Mouse (Mus musculus) limb, embryonic 13.5 days (tissue): Measurements from ENCODE around the gene Phactr2. TPM values are rescaled to one million over a fixed set of nuclear protein-coding genes. Genes with fewer than 3 reads are reported as not detected.

Experiments used
- ATAC-seq: fragments of 200-750 bp; cut with Nextera tagmentation; 2 replicates; pipeline ENCODE4 v1.8.0; 2017; ENCODE audit warnings: low read depth, moderate number of reproducible peaks, moderate TSS enrichment; ENCODE audit not compliant: low FRiP score
- H3K27ac ChIP-seq: fragments of 300-500 bp; sonication (generic); 2 replicates; pipeline ENCODE4 v1.5.1; 2015; ENCODE audit warnings: inconsistent platforms, mild to moderate bottlenecking, moderate library complexity
- H3K27me3 ChIP-seq: fragments of 300-500 bp; sonication (generic); 2 replicates; pipeline ENCODE4 v1.6.1; 2015; ENCODE audit warnings: mild to moderate bottlenecking, inconsistent platforms
- H3K36me3 ChIP-seq: fragments of 300-500 bp; sonication (generic); 2 replicates; pipeline ENCODE4 v1.6.1; 2015; ENCODE audit warnings: inconsistent platforms, mild to moderate bottlenecking, moderate library complexity
- H3K4me1 ChIP-seq: fragments of 300-500 bp; sonication (generic); 2 replicates; pipeline ENCODE4 v1.6.1; 2015; ENCODE audit warnings: inconsistent platforms
- H3K4me2 ChIP-seq: fragments of 300-500 bp; sonication (generic); replicated peaks from 2 replicates; pipeline ENCODE4 v1.6.1; 2015; ENCODE audit warnings: inconsistent platforms, mild to moderate bottlenecking, moderate library complexity
- H3K4me3 ChIP-seq: fragments of 300-500 bp; sonication (generic); 2 replicates; pipeline ENCODE4 v1.5.1; 2015; ENCODE audit warnings: moderate library complexity, mild to moderate bottlenecking, inconsistent platforms
- H3K9ac ChIP-seq: fragments of 300-500 bp; sonication (generic); 2 replicates; pipeline ENCODE4 v1.6.1; 2015; ENCODE audit warnings: mild to moderate bottlenecking, inconsistent platforms
- H3K9me3 ChIP-seq: fragments of 300-500 bp; sonication (generic); 2 replicates; pipeline ENCODE4 v1.6.1; 2016; ENCODE audit warnings: inconsistent platforms
- WGBS: fragments of 180-500 bp; shearing (Covaris S2); methylation state at CpG from one replicate; pipeline ENCODE4 v1.1.7; 2015; 5-methylcytosine and 5-hydroxymethylcytosine counted together
- polyA plus RNA-seq: library from polyadenylated mRNA; unstranded; fragments of >200 nt; fragmentation: Nextera tagmentation; extraction: Ambion mirVana; gene quantifications from 2 replicates; pipeline ENCODE4 v1.2.1, GENCODE M21; 2015

Gene Phactr2
- polyA plus RNA-seq, 1 experiment from 2014 or later, result 26.8 TPM

DNA sequence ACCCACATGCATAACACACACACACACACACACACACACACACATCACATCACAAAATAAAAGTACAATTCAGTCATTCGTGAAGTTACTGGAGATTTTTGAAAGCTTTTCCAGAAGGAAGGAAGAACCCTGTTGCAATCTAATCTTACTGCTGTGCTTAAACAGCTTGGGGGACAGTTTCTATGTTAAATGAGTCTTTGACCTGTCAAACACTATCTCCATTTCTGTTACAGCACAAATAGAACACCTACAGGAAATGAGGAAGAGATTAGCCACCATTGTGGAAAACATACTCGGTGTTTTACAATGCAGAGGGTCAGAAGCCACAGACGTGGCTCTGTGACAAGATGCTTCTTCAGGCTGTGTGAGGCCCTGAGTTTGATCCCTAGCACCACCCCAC is 164.1 kb downstream of the Phactr2 start:
- no peak overlapping the region for H3K9ac ChIP-seq
- H3K4me3 ChIP-seq, result no peak overlapping the region
- no peak for ATAC-seq
- no peak overlapping the region for H3K27ac ChIP-seq
- H3K4me1 ChIP-seq, result peaks cover 11% of the 10 kb centered on the region; the same call in 1 of the 2 replicates
- no peaks in the 10 kb centered on the region for H3K36me3 ChIP-seq
- 73% methylated on average over 3 of the region's 3 CpGs for WGBS
- no peak overlapping the region for H3K4me2 ChIP-seq
- H3K27me3 ChIP-seq, result no peaks in the 10 kb centered on the region
- no peaks in the 10 kb centered on the region for H3K9me3 ChIP-seq

DNA sequence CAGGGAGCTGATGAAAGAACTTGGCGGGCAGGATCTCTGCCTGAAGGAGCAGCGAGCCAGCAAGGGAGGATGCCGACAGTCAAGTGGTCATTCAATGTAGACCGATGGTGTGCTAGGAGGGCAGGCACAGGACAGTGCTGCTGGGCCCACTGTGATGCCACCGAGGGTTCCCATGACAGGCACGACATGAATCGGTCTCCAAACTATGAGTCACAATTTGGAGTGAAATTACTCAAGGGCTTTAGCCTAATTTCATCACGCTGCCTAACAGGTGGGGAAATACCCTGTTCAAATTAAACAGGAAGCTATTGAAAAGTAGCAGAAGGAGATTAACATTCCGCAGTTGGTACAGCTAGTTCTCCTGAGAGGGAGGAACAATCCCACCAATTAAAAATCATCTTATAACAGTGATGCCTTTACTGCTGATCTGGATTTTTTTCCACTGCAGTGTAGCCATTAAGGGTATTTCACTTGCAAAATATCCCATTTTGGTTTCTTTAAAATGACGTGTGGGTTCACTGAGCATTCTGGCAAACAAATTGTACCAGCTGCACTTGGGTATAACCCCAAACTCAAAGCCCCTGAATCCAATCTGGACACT is 169.5 kb downstream of the Phactr2 start:
- ATAC-seq, result 0 out of 2 replicates have a peak, but pooled peaks have one; percentile 59
- Histone ChIP-seq H3K36me3 (no peaks in the 10 kb centered on the region), H3K4me1 (peaks cover 17% of the 10 kb centered on the region), H3K27me3 (no peaks in the 10 kb centered on the region), H3K9me3 (no peaks in the 10 kb centered on the region), H3K9ac (no peak overlapping the region), H3K27ac (peak overlapping the region; percentile 2; the same call in 1 of the 2 replicates), H3K4me3 (no peak overlapping the region), H3K4me2 (no peak overlapping the region)
- 74% methylated on average over 10 of the region's 10 CpGs for WGBS

DNA sequence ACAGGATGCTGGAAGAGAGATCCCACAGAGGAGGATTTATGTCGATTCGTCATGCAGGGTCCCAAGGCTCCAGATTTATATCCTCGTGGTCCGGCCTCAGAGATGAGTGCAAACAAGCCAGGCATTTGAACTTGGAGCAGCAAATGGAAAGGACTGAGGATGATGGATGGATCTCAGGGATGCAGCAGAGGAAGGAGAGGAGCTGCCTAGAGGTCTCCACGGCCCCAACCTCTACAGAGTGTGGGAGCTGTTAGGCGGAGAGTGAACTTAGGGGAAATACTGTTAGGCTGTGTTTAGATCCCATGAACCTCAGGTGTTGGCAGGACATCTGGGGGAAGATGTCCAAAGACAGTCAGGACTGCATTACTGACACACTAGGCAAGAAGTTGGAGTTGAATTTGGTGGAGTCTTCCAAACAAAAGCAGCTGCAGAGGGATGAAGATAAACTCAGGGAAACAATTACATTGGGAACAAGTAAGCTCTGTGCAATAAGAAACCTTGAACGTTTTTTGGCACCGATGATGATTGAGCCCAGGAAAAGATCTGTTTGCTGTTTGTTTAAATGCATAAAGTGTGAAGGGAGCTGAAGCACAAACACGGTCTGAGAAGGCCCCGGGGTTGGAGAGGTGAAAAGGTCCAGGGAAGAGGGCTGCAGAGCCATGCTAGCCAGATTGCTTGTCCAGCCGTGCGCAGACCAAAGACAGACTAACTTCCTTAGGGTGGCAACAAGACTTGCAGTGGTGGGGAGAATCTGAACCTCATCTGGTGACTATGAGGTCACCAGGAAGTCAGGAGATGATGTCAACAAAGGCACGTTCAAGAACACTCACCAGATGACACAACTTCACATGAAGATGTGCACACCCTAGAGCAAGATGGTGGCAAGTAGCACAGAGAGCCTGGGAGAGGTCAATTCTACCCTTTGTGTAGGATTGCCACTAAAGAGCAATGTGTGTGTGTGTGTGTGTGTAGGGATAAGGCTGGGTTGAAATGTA is 170.6 kb downstream of the Phactr2 start:
- ATAC-seq, result no peak
- no peak overlapping the region for H3K4me3 ChIP-seq
- peaks cover 20% of the 10 kb centered on the region for H3K4me1 ChIP-seq
- H3K36me3 ChIP-seq, result no peaks in the 10 kb centered on the region
- H3K9ac ChIP-seq, result no peak overlapping the region
- no peaks in the 10 kb centered on the region for H3K27me3 ChIP-seq
- no peaks in the 10 kb centered on the region for H3K9me3 ChIP-seq
- H3K4me2 ChIP-seq, result no peak overlapping the region
- H3K27ac ChIP-seq, result 0 out of 2 replicates have a peak overlapping the region, but pooled peaks have one; percentile 2
- WGBS, result 76% methylated on average over 13 of the region's 13 CpGs

DNA sequence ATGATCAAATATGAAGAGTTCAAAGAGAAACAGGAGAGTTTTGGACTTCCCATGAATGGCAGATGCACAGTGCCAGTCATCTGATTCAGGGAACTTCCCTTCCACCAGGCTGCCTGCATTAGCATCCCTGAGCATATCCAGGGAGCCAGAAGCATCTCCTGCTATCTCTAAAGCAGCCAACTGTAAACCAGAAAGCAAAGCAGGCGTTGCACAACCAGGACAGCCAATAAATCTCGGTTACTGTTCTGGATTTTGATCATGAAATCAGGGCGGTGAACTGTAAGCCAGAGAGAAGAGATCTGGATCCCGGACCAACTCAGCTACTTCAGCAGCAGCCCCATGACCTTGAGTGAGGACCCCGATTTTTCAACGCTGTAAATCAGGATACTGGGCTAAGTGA is 173.6 kb downstream of the Phactr2 start:
- H3K36me3 ChIP-seq, result no peaks in the 10 kb centered on the region
- 84% methylated on average over 6 of the region's 6 CpGs for WGBS
- H3K4me3 ChIP-seq, result no peak overlapping the region
- no peak overlapping the region for H3K9ac ChIP-seq
- ATAC-seq, result no peak
- no peaks in the 10 kb centered on the region for H3K9me3 ChIP-seq
- H3K27me3 ChIP-seq, result no peaks in the 10 kb centered on the region
- no peak overlapping the region for H3K4me2 ChIP-seq
- H3K27ac ChIP-seq, result no peak overlapping the region
- H3K4me1 ChIP-seq, result peaks cover 28% of the 10 kb centered on the region

DNA sequence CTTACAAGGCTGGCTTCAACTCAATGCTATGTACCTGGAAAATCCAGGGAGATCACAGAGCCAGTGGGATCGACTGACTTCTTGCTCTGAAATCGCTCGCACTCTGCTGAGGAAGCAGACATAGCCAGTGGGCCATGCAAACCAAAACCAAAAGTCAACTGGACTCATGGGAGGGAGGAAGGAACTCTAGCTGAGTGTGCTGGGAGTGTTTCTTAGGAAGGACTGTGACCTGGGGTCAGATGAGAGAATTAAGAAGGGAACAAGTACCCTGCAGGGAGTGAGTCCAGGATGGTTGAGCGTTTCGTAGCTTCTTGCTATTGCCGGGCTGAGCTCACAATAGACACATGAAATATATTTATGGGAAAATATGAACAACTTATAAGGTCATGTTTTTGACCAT is 174.0 kb downstream of the Phactr2 start:
- 73% methylated on average over 6 of the region's 6 CpGs for WGBS
- Histone ChIP-seq H3K27me3 (no peaks in the 10 kb centered on the region), H3K27ac (no peak overlapping the region), H3K4me2 (no peak overlapping the region), H3K4me1 (peaks cover 32% of the 10 kb centered on the region), H3K9ac (no peak overlapping the region), H3K9me3 (no peaks in the 10 kb centered on the region), H3K4me3 (no peak overlapping the region), H3K36me3 (no peaks in the 10 kb centered on the region)
- no peak for ATAC-seq

DNA sequence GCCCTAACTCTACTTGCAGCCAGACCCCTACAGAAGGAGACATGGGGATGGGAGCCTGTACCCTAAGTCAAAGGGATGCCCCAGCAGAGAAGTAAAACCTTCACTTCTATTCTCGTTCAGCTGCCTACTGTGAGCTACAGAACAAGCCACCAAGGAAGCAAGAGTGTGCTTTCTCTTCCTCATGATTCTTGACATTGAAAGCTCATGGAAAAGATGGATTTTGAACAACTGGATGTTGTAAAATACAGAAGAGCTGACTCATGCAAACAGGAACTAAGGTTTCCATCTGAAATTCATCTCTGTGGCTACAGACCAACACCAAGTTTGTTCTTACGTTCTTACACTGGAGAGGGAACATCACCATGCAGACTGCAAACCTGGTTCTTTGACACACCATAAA is 179.3 kb downstream of the Phactr2 start:
- no peak overlapping the region for H3K4me2 ChIP-seq
- peak overlapping the region; percentile 56; the same call in 1 of the 2 replicates for H3K27ac ChIP-seq
- H3K9me3 ChIP-seq, result no peaks in the 10 kb centered on the region
- ATAC-seq, result no peak
- no peak overlapping the region for H3K9ac ChIP-seq
- H3K4me3 ChIP-seq, result no peak overlapping the region
- peaks cover 26% of the 10 kb centered on the region for H3K4me1 ChIP-seq
- peaks cover 5% of the 10 kb centered on the region for H3K36me3 ChIP-seq
- no peaks in the 10 kb centered on the region for H3K27me3 ChIP-seq
- 71% methylated on average over 2 of the region's 2 CpGs for WGBS

DNA sequence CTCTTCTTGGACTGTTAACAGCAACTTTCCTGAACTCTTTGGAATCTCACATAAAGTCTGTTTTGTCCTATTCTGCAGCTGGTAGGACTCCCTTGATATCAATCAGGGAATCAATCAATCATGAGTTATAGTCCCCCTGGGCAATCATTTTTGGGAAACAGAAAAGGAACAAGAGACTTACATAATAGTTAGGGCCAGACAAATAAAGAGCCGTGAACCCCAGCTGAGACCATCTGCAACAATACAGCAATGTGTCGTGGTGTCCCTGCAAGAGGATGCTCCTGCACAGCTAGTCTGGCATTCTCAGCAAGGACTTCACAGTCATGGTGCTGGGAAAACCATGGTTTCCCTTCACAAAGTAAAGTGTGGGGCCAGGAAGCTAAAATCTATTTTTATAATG is 182.2 kb downstream of the Phactr2 start:
- ATAC-seq, result no peak

DNA sequence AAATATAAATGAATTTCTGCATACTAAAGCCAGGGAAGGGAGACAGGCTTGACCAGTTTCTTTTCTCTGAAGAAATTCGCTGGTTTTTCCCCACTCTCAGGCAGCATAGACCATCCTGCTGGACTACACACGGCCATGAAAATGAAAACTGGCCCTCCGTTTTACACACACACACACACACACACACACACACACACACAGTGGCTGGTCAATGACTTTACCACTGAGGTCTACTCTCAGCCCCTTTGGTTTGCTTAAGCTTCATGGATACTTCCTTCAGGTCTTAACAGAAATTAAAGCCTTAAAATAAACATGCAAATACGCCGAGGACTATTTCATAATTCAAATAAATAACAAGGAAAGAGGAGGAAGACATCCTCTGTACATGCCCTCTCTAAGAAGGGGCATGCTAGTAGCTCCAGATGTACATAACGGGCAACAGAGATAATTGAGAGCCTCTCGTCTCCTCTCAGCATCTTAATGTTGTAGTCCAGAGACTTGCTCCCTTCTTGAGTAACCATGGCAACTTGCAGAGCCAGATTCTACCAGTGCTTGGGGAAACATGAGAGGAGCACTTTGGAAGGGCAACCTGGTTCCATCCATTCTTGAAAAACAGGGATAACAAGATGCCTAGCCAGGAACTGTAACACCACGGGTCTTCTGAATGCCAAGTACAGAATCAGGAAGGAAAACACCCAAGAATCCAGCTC is 184.8 kb downstream of the Phactr2 start:
- no peak overlapping the region for H3K9ac ChIP-seq
- H3K4me1 ChIP-seq, result 0 out of 2 replicates have a peak, but pooled peaks cover 4% of the 10 kb centered on the region
- no peak overlapping the region for H3K27ac ChIP-seq
- no peak overlapping the region for H3K4me2 ChIP-seq
- H3K36me3 ChIP-seq, result peaks cover 31% of the 10 kb centered on the region
- WGBS, result 81% methylated on average over 8 of the region's 8 CpGs
- no peaks in the 10 kb centered on the region for H3K27me3 ChIP-seq
- H3K4me3 ChIP-seq, result no peak overlapping the region
- H3K9me3 ChIP-seq, result no peaks in the 10 kb centered on the region
- no peak for ATAC-seq

More for the DNA sequence above, 182.2 kb downstream of the Phactr2 start:
- H3K27ac ChIP-seq, result no peak overlapping the region
- no peak overlapping the region for H3K4me2 ChIP-seq
- H3K4me1 ChIP-seq, result peaks cover 22% of the 10 kb centered on the region
- 66% methylated on average over 2 of the region's 2 CpGs for WGBS
- H3K9me3 ChIP-seq, result no peaks in the 10 kb centered on the region
- H3K4me3 ChIP-seq, result no peak overlapping the region
- no peaks in the 10 kb centered on the region for H3K27me3 ChIP-seq
- H3K9ac ChIP-seq, result no peak overlapping the region
- peaks cover 26% of the 10 kb centered on the region for H3K36me3 ChIP-seq

DNA sequence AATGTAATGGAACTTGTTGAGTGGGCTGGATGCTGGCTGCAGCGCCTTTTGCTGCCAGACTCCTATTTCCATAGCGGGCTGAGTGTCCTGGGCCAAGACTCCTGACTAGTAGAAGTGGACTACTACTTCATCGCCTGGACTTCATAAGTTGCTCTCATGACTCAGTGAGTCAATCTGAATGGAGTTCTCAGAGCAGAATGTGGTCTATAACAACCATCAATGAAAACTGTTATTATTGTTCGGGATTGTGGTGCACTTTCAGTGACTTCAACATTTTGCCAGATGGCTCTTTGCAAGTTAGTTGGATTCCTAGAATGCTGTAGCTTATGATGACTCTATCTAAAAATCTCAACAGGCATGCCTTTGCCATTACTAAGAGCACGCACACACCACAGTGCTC is 185.9 kb downstream of the Phactr2 start:
- Histone ChIP-seq H3K9me3 (no peaks in the 10 kb centered on the region), H3K27me3 (no peaks in the 10 kb centered on the region), H3K4me3 (no peak overlapping the region), H3K4me2 (no peak overlapping the region), H3K9ac (no peak overlapping the region), H3K27ac (no peak overlapping the region), H3K4me1 (peaks cover 4% of the 10 kb centered on the region), H3K36me3 (peaks cover 31% of the 10 kb centered on the region)
- 93% methylated on average over 5 of the region's 5 CpGs for WGBS
- no peak for ATAC-seq

DNA sequence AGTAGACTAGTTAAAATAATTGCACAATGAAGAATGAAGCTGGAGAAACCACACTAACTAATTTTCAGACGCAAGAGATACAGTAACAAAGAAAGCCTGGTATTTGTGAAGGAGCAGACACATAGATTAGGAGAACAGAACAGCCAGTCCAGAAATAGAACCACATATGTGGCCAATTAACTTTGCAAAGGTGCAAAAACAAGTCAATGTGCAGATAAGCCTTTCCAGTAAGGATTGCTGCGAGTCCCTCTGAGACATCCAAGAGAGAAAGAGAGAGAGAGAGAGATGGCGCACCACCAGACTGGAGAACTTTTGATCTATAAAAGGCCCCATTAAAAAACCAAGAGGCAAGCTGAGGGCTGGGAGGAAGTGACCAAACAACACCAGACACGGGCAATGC is 190.8 kb downstream of the Phactr2 start:
- H3K36me3 ChIP-seq, result peaks cover 16% of the 10 kb centered on the region; the same call in 1 of the 2 replicates
- peaks cover 4% of the 10 kb centered on the region for H3K4me1 ChIP-seq
- no peak for ATAC-seq
- H3K27ac ChIP-seq, result no peak overlapping the region
- no peaks in the 10 kb centered on the region for H3K27me3 ChIP-seq
- no peak overlapping the region for H3K9ac ChIP-seq
- 26% methylated on average over 4 of the region's 4 CpGs for WGBS
- no peak overlapping the region for H3K4me2 ChIP-seq
- H3K4me3 ChIP-seq, result no peak overlapping the region
- no peaks in the 10 kb centered on the region for H3K9me3 ChIP-seq

DNA sequence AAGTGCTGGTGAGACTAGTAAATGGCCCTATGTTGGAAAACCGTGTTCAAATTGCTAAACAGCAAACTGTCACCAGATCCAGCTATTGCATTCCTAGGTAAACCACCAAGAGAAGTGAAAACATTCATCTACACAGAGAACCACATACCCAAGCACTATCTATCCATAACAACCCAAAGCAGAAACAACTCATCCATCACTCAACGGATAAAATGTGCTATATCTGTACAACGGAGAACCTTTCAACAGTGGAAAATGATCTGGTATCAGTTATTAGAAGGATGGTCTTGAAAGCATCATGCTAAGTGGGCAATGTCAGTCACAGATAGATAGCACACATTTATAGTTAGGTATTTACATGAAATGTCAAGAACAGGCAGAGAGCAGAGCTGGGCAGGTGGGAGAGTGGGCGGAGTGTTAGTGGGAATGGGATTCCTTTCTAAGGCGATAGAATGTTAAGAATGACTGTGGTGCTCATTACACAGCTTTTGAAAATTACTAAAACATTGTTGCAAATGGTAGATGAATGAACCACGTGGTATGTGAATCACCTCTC is 193.8 kb downstream of the Phactr2 start:
- Histone ChIP-seq H3K27ac (no peak overlapping the region), H3K4me1 (peaks cover 4% of the 10 kb centered on the region), H3K27me3 (no peaks in the 10 kb centered on the region), H3K36me3 (peaks cover 3% of the 10 kb centered on the region; the same call in 1 of the 2 replicates), H3K9me3 (no peaks in the 10 kb centered on the region), H3K9ac (no peak overlapping the region), H3K4me3 (no peak overlapping the region), H3K4me2 (no peak overlapping the region)
- 79% methylated on average over 6 of the region's 6 CpGs for WGBS
- no peak for ATAC-seq
